Mouse (Mus musculus) heart, embryonic 15.5 days (tissue): ENCODE results near the gene Myog. TPM values are rescaled to one million over a fixed set of nuclear protein-coding genes. Genes with fewer than 3 reads are reported as not detected.

ENCODE experiments used
- ATAC-seq: fragments of 200-750 bp; cut with Nextera tagmentation; replicated peaks from 2 replicates; pipeline ENCODE4 v1.8.0; 2017; ENCODE audit warnings: low read depth, moderate TSS enrichment; ENCODE audit not compliant: insufficient number of reproducible peaks, insufficient read depth, low FRiP score
- H3K27ac ChIP-seq: fragments of 300-500 bp; sonication (generic); 2 replicates; pipeline ENCODE4 v1.5.1; 2015; ENCODE audit warnings: mild to moderate bottlenecking, inconsistent platforms
- H3K27me3 ChIP-seq: fragments of 300-500 bp; sonication (generic); 2 replicates; pipeline ENCODE4 v1.6.1; 2015; ENCODE audit warnings: inconsistent platforms
- H3K36me3 ChIP-seq: fragments of 300-500 bp; sonication (generic); 2 replicates; pipeline ENCODE4 v1.6.1; 2015; ENCODE audit warnings: mild to moderate bottlenecking, inconsistent platforms
- H3K4me1 ChIP-seq: fragments of 300-500 bp; sonication (generic); replicated peaks from 2 replicates; pipeline ENCODE4 v1.6.1; 2015; ENCODE audit warnings: inconsistent platforms
- H3K4me2 ChIP-seq: fragments of 300-500 bp; sonication (generic); 2 replicates; pipeline ENCODE4 v1.6.1; 2015; ENCODE audit warnings: inconsistent platforms, mild to moderate bottlenecking, moderate library complexity
- H3K4me3 ChIP-seq: fragments of 300-500 bp; sonication (generic); 2 replicates; pipeline ENCODE4 v1.5.1; 2015; ENCODE audit warnings: mild to moderate bottlenecking, inconsistent platforms
- H3K9ac ChIP-seq: fragments of 300-500 bp; sonication (generic); 2 replicates; pipeline ENCODE4 v1.6.1; 2015; ENCODE audit warnings: mild to moderate bottlenecking, inconsistent platforms
- H3K9me3 ChIP-seq: fragments of 300-500 bp; sonication (generic); replicated peaks from 2 replicates; pipeline ENCODE4 v1.6.1; 2016; ENCODE audit warnings: inconsistent platforms
- WGBS: fragments of 180-500 bp; shearing (Covaris S2); methylation state at CpG from one replicate; pipeline ENCODE4 v1.1.7; 2015; ENCODE audit warnings: mixed read lengths; 5-methylcytosine and 5-hydroxymethylcytosine counted together
- polyA plus RNA-seq: library from polyadenylated mRNA; unstranded; fragments of >200 nt; fragmentation: Nextera tagmentation; extraction: Ambion mirVana; gene quantifications from 2 replicates; pipeline ENCODE4 v1.2.1, GENCODE M21; 2015

Gene Myog
- polyA plus RNA-seq, 1 experiment from 2014 or later, result 0.98 TPM

GRCm38 (mm10) chr1:134304940-134305339 is 15.2 kb downstream of the Myog start:
- H3K9me3 ChIP-seq, result no peaks in the 10 kb centered on the region
- no peak for ATAC-seq
- 95% methylated on average over 9 of the region's 9 CpGs for WGBS
- H3K4me2 ChIP-seq, result no peak overlapping the region
- peaks cover 24% of the 10 kb centered on the region for H3K4me1 ChIP-seq
- no peaks in the 10 kb centered on the region for H3K27me3 ChIP-seq
- H3K9ac ChIP-seq, result no peak overlapping the region
- H3K4me3 ChIP-seq, result no peak overlapping the region
- no peak overlapping the region for H3K27ac ChIP-seq
- no peaks in the 10 kb centered on the region; the same call in 1 of the 2 replicates for H3K36me3 ChIP-seq

- no peak for ATAC-seq
- H3K36me3 ChIP-seq, result no peaks in the 10 kb centered on the region; the same call in 1 of the 2 replicates
- no peak overlapping the region for H3K27ac ChIP-seq
- peaks cover 17% of the 10 kb centered on the region for H3K4me1 ChIP-seq
- H3K27me3 ChIP-seq, result no peaks in the 10 kb centered on the region
- H3K4me3 ChIP-seq, result no peak overlapping the region
- no peaks in the 10 kb centered on the region for H3K9me3 ChIP-seq
- no peak overlapping the region for H3K4me2 ChIP-seq
- no peak overlapping the region for H3K9ac ChIP-seq
- 57% methylated on average over 10 of the region's 10 CpGs for WGBS
Observed at GRCm38 (mm10) chr1:134307409-134307808, 17.6 kb downstream of the Myog start.

GRCm38 (mm10) chr1:134310291-134310690 is 20.5 kb downstream of the Myog start:
- Histone ChIP-seq H3K36me3 (no peaks in the 10 kb centered on the region; the same call in 1 of the 2 replicates), H3K4me2 (no peak overlapping the region), H3K9ac (no peak overlapping the region), H3K4me3 (no peak overlapping the region), H3K27ac (no peak overlapping the region), H3K9me3 (no peaks in the 10 kb centered on the region), H3K4me1 (no peaks in the 10 kb centered on the region; the same call in 1 of the 2 replicates), H3K27me3 (no peaks in the 10 kb centered on the region)
- ATAC-seq, result no peak
- 76% methylated on average over 2 of the region's 2 CpGs for WGBS

GRCm38 (mm10) chr1:134310729-134311128 is 20.9 kb downstream of the Myog start:
- 84% methylated on average over 3 of the region's 3 CpGs for WGBS

GRCm38 (mm10) chr1:134311760-134312159 is 22.0 kb downstream of the Myog start:
- H3K36me3 ChIP-seq, result peaks cover under 1% of the 10 kb centered on the region; the same call in 1 of the 2 replicates

More at GRCm38 (mm10) chr1:134310729-134311128, 20.9 kb downstream of the Myog start:
- no peak for ATAC-seq
- H3K27me3 ChIP-seq, result no peaks in the 10 kb centered on the region
- no peak overlapping the region for H3K4me3 ChIP-seq
- no peaks in the 10 kb centered on the region; the same call in 1 of the 2 replicates for H3K36me3 ChIP-seq
- H3K9ac ChIP-seq, result no peak overlapping the region
- H3K4me2 ChIP-seq, result no peak overlapping the region
- no peak overlapping the region for H3K27ac ChIP-seq
- no peaks in the 10 kb centered on the region for H3K9me3 ChIP-seq
- no peaks in the 10 kb centered on the region; the same call in 1 of the 2 replicates for H3K4me1 ChIP-seq

GRCm38 (mm10) chr1:134315181-134315580 is 25.4 kb downstream of the Myog start:
- Histone ChIP-seq H3K36me3 (peaks cover 9% of the 10 kb centered on the region; the same call in 1 of the 2 replicates), H3K4me2 (no peak overlapping the region), H3K9ac (no peak overlapping the region), H3K9me3 (no peaks in the 10 kb centered on the region), H3K27me3 (no peaks in the 10 kb centered on the region), H3K4me1 (no peaks in the 10 kb centered on the region), H3K27ac (no peak overlapping the region), H3K4me3 (no peak overlapping the region)
- 84% methylated on average over 5 of the region's 5 CpGs for WGBS
- ATAC-seq, result no peak

More at GRCm38 (mm10) chr1:134311760-134312159, 22.0 kb downstream of the Myog start:
- Histone ChIP-seq H3K27ac (no peak overlapping the region), H3K4me3 (no peak overlapping the region), H3K4me2 (no peak overlapping the region), H3K9ac (no peak overlapping the region), H3K9me3 (no peaks in the 10 kb centered on the region), H3K27me3 (no peaks in the 10 kb centered on the region), H3K4me1 (no peaks in the 10 kb centered on the region; the same call in 1 of the 2 replicates)
- WGBS, result 81% methylated on average over 7 of the region's 7 CpGs
- ATAC-seq, result no peak

GRCm38 (mm10) chr1:134316361-134316760 is 26.6 kb downstream of the Myog start:
- peaks cover 9% of the 10 kb centered on the region; the same call in 1 of the 2 replicates for H3K36me3 ChIP-seq
- H3K9me3 ChIP-seq, result no peaks in the 10 kb centered on the region
- ATAC-seq, result no peak
- H3K27me3 ChIP-seq, result no peaks in the 10 kb centered on the region
- H3K4me3 ChIP-seq, result no peak overlapping the region
- no peaks in the 10 kb centered on the region for H3K4me1 ChIP-seq
- no peak overlapping the region for H3K4me2 ChIP-seq
- WGBS, result 78% methylated on average over 9 of the region's 9 CpGs
- no peak overlapping the region for H3K27ac ChIP-seq
- no peak overlapping the region for H3K9ac ChIP-seq

GRCm38 (mm10) chr1:134318261-134318660 is 28.5 kb downstream of the Myog start:
- no peaks in the 10 kb centered on the region for H3K4me1 ChIP-seq
- H3K27ac ChIP-seq, result no peak overlapping the region
- peaks cover 9% of the 10 kb centered on the region; the same call in 1 of the 2 replicates for H3K36me3 ChIP-seq
- H3K9ac ChIP-seq, result no peak overlapping the region
- no peak overlapping the region for H3K4me3 ChIP-seq
- no peak for ATAC-seq
- H3K27me3 ChIP-seq, result no peaks in the 10 kb centered on the region
- WGBS, result 77% methylated on average over 5 of the region's 5 CpGs
- H3K9me3 ChIP-seq, result no peaks in the 10 kb centered on the region
- H3K4me2 ChIP-seq, result no peak overlapping the region

- no peaks in the 10 kb centered on the region for H3K9me3 ChIP-seq
- H3K27ac ChIP-seq, result no peak overlapping the region
- no peak overlapping the region for H3K9ac ChIP-seq
- no peaks in the 10 kb centered on the region for H3K4me1 ChIP-seq
- 55% methylated on average over 14 of the region's 14 CpGs for WGBS
- no peak overlapping the region for H3K4me2 ChIP-seq
- H3K36me3 ChIP-seq, result peaks cover 11% of the 10 kb centered on the region; the same call in 1 of the 2 replicates
- no peak overlapping the region for H3K4me3 ChIP-seq
- no peaks in the 10 kb centered on the region for H3K27me3 ChIP-seq
- no peak for ATAC-seq
Observed at GRCm38 (mm10) chr1:134320691-134321301, 31.0 kb downstream of the Myog start.

- ATAC-seq, result 0 out of 2 replicates have a peak, but pooled peaks have one; percentile 36
- Histone ChIP-seq H3K4me2 (no peak overlapping the region), H3K9ac (no peak overlapping the region), H3K27me3 (no peaks in the 10 kb centered on the region), H3K36me3 (peaks cover 12% of the 10 kb centered on the region; the same call in 1 of the 2 replicates), H3K27ac (no peak overlapping the region), H3K4me3 (no peak overlapping the region), H3K4me1 (no peaks in the 10 kb centered on the region), H3K9me3 (no peaks in the 10 kb centered on the region)
- 76% methylated on average over 6 of the region's 6 CpGs for WGBS
Observed at GRCm38 (mm10) chr1:134322591-134322990, 32.8 kb downstream of the Myog start.

- 84% methylated on average over 12 of the region's 12 CpGs for whole genome bisulfite sequencing
- Histone ChIP-seq H3K4me1 (no peaks in the 10 kb centered on the region; the same call in 1 of the 2 replicates), H3K36me3 (0 out of 2 replicates have a peak, but pooled peaks cover 10% of the 10 kb centered on the region)
Observed at GRCm38 (mm10) chr1:134326841-134327346, 37.1 kb downstream of the Myog start.

More at GRCm38 (mm10) chr1:134326841-134327346, 37.1 kb downstream of the Myog start:
- Histone ChIP-seq H3K4me2 (no peak overlapping the region), H3K4me3 (no peak overlapping the region), H3K9me3 (no peaks in the 10 kb centered on the region), H3K27ac (no peak overlapping the region), H3K9ac (no peak overlapping the region), H3K27me3 (no peaks in the 10 kb centered on the region)
- ATAC-seq, result no peak
